Mouse (Mus musculus) stomach, embryonic 15.5 days (tissue): ENCODE data around the gene Cadps2. TPM values are rescaled to one million over a fixed set of nuclear protein-coding genes. Genes with fewer than 3 reads are reported as not detected.

Experiments used
- ATAC-seq: fragments of 200-750 bp; cut with Nextera tagmentation; 2 replicates; pipeline ENCODE4 v1.8.0; 2017; ENCODE audit warnings: low read depth, moderate number of reproducible peaks, moderate TSS enrichment; ENCODE audit not compliant: insufficient read depth, low FRiP score
- H3K27ac ChIP-seq: fragments of 300-500 bp; sonication (generic); 2 replicates; pipeline ENCODE4 v1.5.1; 2015; ENCODE audit warnings: mild to moderate bottlenecking, inconsistent platforms
- H3K27me3 ChIP-seq: fragments of 300-500 bp; sonication (generic); replicated peaks from 2 replicates; pipeline ENCODE4 v1.6.1; 2015; ENCODE audit warnings: inconsistent platforms
- H3K36me3 ChIP-seq: fragments of 300-500 bp; sonication (generic); 2 replicates; pipeline ENCODE4 v1.6.1; 2015; ENCODE audit warnings: inconsistent platforms
- H3K4me1 ChIP-seq: fragments of 300-500 bp; sonication (generic); 2 replicates; pipeline ENCODE4 v1.6.1; 2015; ENCODE audit warnings: inconsistent platforms
- H3K4me2 ChIP-seq: fragments of 300-500 bp; sonication (generic); 2 replicates; pipeline ENCODE4 v1.6.1; 2015; ENCODE audit warnings: mild to moderate bottlenecking, inconsistent platforms
- H3K4me3 ChIP-seq: fragments of 300-500 bp; sonication (generic); replicated peaks from 2 replicates; pipeline ENCODE4 v1.5.1; 2015; ENCODE audit warnings: inconsistent platforms
- H3K9ac ChIP-seq: fragments of 300-500 bp; sonication (generic); 2 replicates; pipeline ENCODE4 v1.6.1; 2015; ENCODE audit warnings: inconsistent platforms
- H3K9me3 ChIP-seq: fragments of 300-500 bp; sonication (generic); 2 replicates; pipeline ENCODE4 v1.6.1; 2016; ENCODE audit warnings: inconsistent platforms
- WGBS: fragments of 180-500 bp; shearing (Covaris S2); methylation state at CpG from one replicate; pipeline ENCODE4 v1.1.7; 2015; 5-methylcytosine and 5-hydroxymethylcytosine counted together
- polyA plus RNA-seq: library from polyadenylated mRNA; unstranded; fragments of >200 nt; fragmentation: Nextera tagmentation; extraction: Ambion mirVana; gene quantifications from 2 replicates; pipeline ENCODE4 v1.2.1, GENCODE M21; 2015

The Cadps2 gene
- polyA plus RNA-seq, 1 experiment from 2014 or later: 4.2 TPM

GRCm38 (mm10) chr6:23247512-23248312 lies 591.5 kb downstream of the Cadps2 start:
- H3K4me1 ChIP-seq: peaks cover 22% of the 10 kb centered on the region
- H3K27ac ChIP-seq: no peak overlapping the region
- no peak for ATAC-seq
- H3K9ac ChIP-seq: no peak overlapping the region
- H3K9me3 ChIP-seq: no peaks in the 10 kb centered on the region
- no peaks in the 10 kb centered on the region for H3K36me3 ChIP-seq
- H3K4me2 ChIP-seq: peak overlapping the region; percentile 65
- WGBS: under 1% methylated on average over 61 of the region's 61 CpGs
- H3K4me3 ChIP-seq: peak overlapping the region; percentile 18
- peaks cover 81% of the 10 kb centered on the region for H3K27me3 ChIP-seq

DNA sequence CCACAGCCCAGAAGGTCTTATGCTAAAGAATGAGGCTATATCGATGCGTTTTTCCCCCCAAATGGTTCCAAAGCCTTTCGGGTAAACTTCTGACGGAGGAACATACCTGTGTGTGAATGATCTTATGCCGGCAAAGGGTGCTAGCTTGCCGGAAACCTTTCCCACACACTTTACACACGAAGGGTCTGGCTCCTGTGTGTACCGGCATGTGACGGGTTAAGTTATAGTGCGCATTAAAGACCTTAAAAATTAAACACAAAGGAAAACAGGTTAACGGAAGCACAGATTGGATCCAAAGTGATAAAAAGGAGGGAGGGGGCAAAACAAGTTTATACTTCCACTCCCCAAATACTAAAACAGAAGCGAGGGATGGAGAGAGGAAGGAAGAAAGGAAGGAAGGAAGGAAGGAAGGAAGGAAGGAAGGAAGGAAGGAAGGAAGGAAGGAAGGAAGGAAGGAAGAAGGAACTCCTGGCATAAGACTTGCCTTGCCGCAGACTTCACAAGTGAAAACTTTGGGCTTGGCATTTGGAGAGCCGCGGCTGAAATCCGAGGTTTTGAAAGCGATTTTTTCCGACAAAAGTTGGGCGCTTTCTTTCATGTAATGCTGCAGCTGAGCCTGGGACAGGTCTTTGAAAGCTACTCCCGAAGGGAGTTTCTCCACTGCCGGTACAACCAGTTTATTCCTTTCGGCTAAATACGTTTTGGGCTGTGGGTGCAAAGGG lies 592.3 kb downstream of the Cadps2 start:
- peaks cover 22% of the 10 kb centered on the region for H3K4me1 ChIP-seq
- no peak for ATAC-seq
- no peaks in the 10 kb centered on the region for H3K9me3 ChIP-seq
- H3K9ac ChIP-seq: no peak overlapping the region
- H3K36me3 ChIP-seq: no peaks in the 10 kb centered on the region
- peak overlapping the region; percentile 17; the same call in 1 of the 2 replicates for H3K4me3 ChIP-seq
- peaks cover 82% of the 10 kb centered on the region for H3K27me3 ChIP-seq
- H3K4me2 ChIP-seq: peak overlapping the region; percentile 65
- no peak overlapping the region for H3K27ac ChIP-seq
- 2% methylated on average over 23 of the region's 23 CpGs for WGBS

- ATAC-seq: no peak
- no peak overlapping the region for H3K27ac ChIP-seq
- peaks cover 83% of the 10 kb centered on the region for H3K27me3 ChIP-seq
- no peak overlapping the region for H3K4me2 ChIP-seq
- no peak overlapping the region for H3K9ac ChIP-seq
- no peaks in the 10 kb centered on the region for H3K36me3 ChIP-seq
- no peak overlapping the region for H3K4me3 ChIP-seq
- peaks cover 22% of the 10 kb centered on the region for H3K4me1 ChIP-seq
- no peaks in the 10 kb centered on the region for H3K9me3 ChIP-seq
- WGBS: 5% methylated on average over 17 of the region's 17 CpGs
These were observed 593.0 kb downstream of the Cadps2 start for GRCm38 (mm10) chr6:23246061-23246789.

- no peak for ATAC-seq
- H3K4me2 ChIP-seq: no peak overlapping the region
- H3K27ac ChIP-seq: no peak overlapping the region
- H3K27me3 ChIP-seq: peaks cover 81% of the 10 kb centered on the region
- no peaks in the 10 kb centered on the region for H3K9me3 ChIP-seq
- WGBS: 1% methylated on average over 23 of the region's 23 CpGs
- no peaks in the 10 kb centered on the region for H3K36me3 ChIP-seq
- no peak overlapping the region for H3K9ac ChIP-seq
- H3K4me1 ChIP-seq: peaks cover 22% of the 10 kb centered on the region
- no peak overlapping the region for H3K4me3 ChIP-seq
These were observed 593.6 kb downstream of the Cadps2 start for GRCm38 (mm10) chr6:23245545-23246011.

DNA sequence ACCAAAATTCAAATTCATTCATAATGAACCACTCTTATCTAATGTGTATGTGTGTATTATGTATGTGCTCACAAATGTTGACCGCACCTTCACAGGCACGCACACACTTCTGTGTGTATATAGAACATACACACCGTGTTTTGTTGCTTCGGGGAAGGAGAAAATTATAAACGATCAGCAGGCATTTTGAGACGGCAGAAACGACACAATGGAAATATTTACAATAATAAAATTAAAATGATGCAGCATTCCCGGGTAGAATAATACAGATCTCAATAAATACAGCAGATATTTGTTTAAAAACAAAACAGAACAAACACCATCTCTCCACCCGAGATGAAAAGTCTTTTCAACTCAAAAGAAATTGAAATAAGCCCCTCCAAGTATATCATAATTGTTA lies 594.1 kb downstream of the Cadps2 start:
- H3K4me2 ChIP-seq: no peak overlapping the region
- ATAC-seq: no peak
- H3K27ac ChIP-seq: no peak overlapping the region
- peaks cover 76% of the 10 kb centered on the region for H3K27me3 ChIP-seq
- no peak overlapping the region for H3K4me3 ChIP-seq
- peaks cover 22% of the 10 kb centered on the region for H3K4me1 ChIP-seq
- WGBS: 16% methylated on average over 9 of the region's 9 CpGs
- no peak overlapping the region for H3K9ac ChIP-seq
- no peaks in the 10 kb centered on the region for H3K9me3 ChIP-seq
- H3K36me3 ChIP-seq: no peaks in the 10 kb centered on the region

DNA sequence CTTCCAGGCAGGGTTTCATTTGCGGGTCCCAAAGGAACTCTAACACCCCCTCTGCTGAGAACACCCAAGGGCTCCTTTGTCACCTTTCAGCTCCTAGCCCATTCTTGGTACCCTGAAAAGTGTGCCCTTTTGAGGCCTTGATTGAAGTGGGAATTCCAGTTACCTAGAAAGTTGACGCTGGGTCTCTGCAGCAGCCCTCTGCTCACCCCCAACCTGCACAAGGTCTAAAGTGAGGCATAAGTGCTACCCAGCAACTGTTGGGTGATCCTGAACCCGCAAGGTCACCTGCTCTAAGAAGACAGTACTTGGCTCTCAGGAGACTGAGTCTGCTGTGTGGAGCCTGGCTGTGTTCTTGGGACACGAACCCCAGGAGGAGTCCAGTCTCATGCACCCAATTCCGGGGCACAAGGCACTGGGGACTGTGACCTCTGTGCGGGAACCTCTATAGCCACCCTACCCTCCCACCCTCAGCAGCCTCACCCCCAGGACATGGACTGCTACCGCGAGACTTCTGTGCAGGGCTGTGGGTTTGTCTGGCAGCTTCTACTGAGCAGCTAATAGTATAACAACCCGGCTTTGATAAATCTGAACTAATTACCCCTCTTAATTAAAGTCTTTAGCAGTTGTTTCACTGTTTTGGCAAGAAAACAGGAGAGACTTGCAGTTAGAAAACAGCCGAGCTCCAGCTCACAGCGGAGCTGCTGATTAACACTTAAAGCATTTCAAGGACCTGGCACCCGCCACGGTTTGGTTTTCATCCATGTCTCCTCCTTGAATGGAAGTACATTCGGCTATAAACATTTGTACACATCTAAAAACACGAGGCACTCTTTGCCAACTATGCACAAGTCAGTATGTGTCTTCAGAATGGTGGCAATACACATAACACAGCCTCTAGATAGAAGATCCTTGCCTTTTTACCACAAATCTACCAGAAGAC lies 595.1 kb downstream of the Cadps2 start:
- no peak for ATAC-seq
- H3K9ac ChIP-seq: no peak overlapping the region
- H3K4me1 ChIP-seq: peaks cover 15% of the 10 kb centered on the region
- H3K4me3 ChIP-seq: no peak overlapping the region
- WGBS: 2% methylated on average over 15 of the region's 15 CpGs
- no peaks in the 10 kb centered on the region for H3K9me3 ChIP-seq
- peaks cover 66% of the 10 kb centered on the region for H3K27me3 ChIP-seq
- H3K36me3 ChIP-seq: no peaks in the 10 kb centered on the region
- H3K27ac ChIP-seq: no peak overlapping the region
- H3K4me2 ChIP-seq: no peak overlapping the region

Other genes with a start within 250 kb of the Cadps2 start
- 0.17 TPM in 1 of 2 replicates, not detected in the other for gene Rnf133, start 189.1 kb downstream of the Cadps2 start, polyA plus RNA-seq
- not detected in 2 replicates for gene Rnf148, start 184.3 kb downstream of the Cadps2 start, polyA plus RNA-seq
- not detected in 2 replicates for gene Tas2r118, start 130.6 kb upstream of the Cadps2 start, polyA plus RNA-seq